Mouse (Mus musculus) embryonic facial prominence, embryonic 15.5 days (tissue): ENCODE data around the gene Patl2. TPM values are rescaled to one million over a fixed set of nuclear protein-coding genes. Genes with fewer than 3 reads are reported as not detected.
"Not testable (repeated sequence)": the region's sequence is repeated elsewhere in the genome, so short reads cannot be mapped to it uniquely, and the experiment has no call there.

Experiments
- ATAC-seq: fragments of 200-750 bp; cut with Nextera tagmentation; 2 replicates; pipeline ENCODE4 v1.8.0; 2017; ENCODE audit warnings: low read depth, moderate TSS enrichment; ENCODE audit not compliant: insufficient number of reproducible peaks, low FRiP score, low TSS enrichment
- H3K27ac ChIP-seq: fragments of 300-500 bp; sonication (generic); replicated peaks from 2 replicates; pipeline ENCODE4 v1.5.1; 2015; ENCODE audit warnings: mild to moderate bottlenecking, inconsistent platforms
- H3K27me3 ChIP-seq: fragments of 300-500 bp; sonication (generic); 2 replicates; pipeline ENCODE4 v1.6.1; 2015; ENCODE audit warnings: inconsistent platforms
- H3K36me3 ChIP-seq: fragments of 300-500 bp; sonication (generic); 2 replicates; pipeline ENCODE4 v1.6.1; 2015; ENCODE audit warnings: mild to moderate bottlenecking, inconsistent platforms
- H3K4me1 ChIP-seq: fragments of 300-500 bp; sonication (generic); 2 replicates; pipeline ENCODE4 v1.6.1; 2015; ENCODE audit warnings: inconsistent platforms
- H3K4me2 ChIP-seq: fragments of 300-500 bp; sonication (generic); replicated peaks from 2 replicates; pipeline ENCODE4 v1.6.1; 2015; ENCODE audit warnings: mild to moderate bottlenecking, inconsistent platforms
- H3K4me3 ChIP-seq: fragments of 300-500 bp; sonication (generic); replicated peaks from 2 replicates; pipeline ENCODE4 v1.5.1; 2015; ENCODE audit warnings: mild to moderate bottlenecking, inconsistent platforms
- H3K9ac ChIP-seq: fragments of 300-500 bp; sonication (generic); 2 replicates; pipeline ENCODE4 v1.6.1; 2015; ENCODE audit warnings: inconsistent platforms
- H3K9me3 ChIP-seq: fragments of 300-500 bp; sonication (generic); replicated peaks from 2 replicates; pipeline ENCODE4 v1.6.1; 2016; ENCODE audit warnings: inconsistent platforms
- WGBS: fragments of 180-500 bp; shearing (Covaris S2); methylation state at CpG from one replicate; pipeline ENCODE4 v1.1.7; 2015; 5-methylcytosine and 5-hydroxymethylcytosine counted together
- polyA plus RNA-seq: library from polyadenylated mRNA; unstranded; fragments of >200 nt; fragmentation: Nextera tagmentation; extraction: Ambion mirVana; gene quantifications from 2 replicates; pipeline ENCODE4 v1.2.1, GENCODE M21; 2015

Patl2 gene
- polyA plus RNA-seq, 1 experiment from 2014 or later = 0.08 TPM

DNA sequence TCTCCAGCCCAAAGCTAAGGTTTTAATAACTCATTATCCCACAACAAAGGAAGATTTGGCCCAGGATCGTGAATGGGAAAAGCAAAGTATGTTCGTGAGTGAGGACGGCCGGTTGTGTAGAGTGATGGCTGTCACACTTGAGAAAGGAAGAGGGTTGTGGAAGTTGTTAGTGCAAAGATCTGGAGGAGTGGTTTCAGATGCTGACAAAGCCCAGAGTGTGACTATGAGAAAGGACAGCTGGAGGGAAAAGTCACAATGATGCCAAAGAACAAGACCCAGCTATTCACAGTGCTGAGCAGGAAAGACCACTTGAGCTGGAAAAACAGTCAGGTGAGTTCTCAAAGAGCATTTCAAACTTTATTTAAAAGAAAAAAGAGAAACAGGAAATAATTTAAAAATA, 76.3 kb downstream of the Patl2 start:
- Histone ChIP-seq H3K4me3 (no peak overlapping the region), H3K9me3 (no peaks in the 10 kb centered on the region), H3K27me3 (no peaks in the 10 kb centered on the region), H3K9ac (no peak overlapping the region), H3K4me1 (no peaks in the 10 kb centered on the region), H3K4me2 (no peak overlapping the region), H3K36me3 (peaks cover 44% of the 10 kb centered on the region), H3K27ac (no peak overlapping the region)
- no peak for ATAC-seq
- 72% methylated on average over 4 of the region's 4 CpGs for WGBS

DNA sequence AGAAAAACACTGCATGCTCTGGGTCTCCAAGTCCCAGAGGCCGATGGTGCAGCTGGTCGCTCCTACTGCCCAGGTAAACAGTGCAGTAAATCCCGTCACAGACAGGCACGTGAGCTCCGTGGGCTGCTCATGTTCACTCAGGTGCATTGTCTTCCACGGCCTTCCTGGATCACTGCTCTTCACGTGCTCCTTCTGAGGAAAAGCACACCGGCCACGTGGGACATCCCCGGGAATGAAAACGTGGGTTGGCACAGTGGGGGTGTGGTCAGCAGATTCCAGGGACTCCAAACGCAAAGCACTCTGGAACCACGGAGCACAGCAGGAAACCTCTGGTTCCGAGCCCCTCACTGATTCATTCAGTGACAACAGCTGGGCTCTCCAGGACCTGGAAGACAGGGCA, 77.9 kb downstream of the Patl2 start:
- ATAC-seq = no peak
- 80% methylated on average over 14 of the region's 14 CpGs for WGBS
- Histone ChIP-seq H3K27me3 (no peaks in the 10 kb centered on the region), H3K27ac (no peak overlapping the region), H3K9me3 (no peaks in the 10 kb centered on the region), H3K9ac (no peak overlapping the region), H3K36me3 (peaks cover 44% of the 10 kb centered on the region), H3K4me1 (no peaks in the 10 kb centered on the region), H3K4me2 (no peak overlapping the region), H3K4me3 (no peak overlapping the region)

GRCm38 (mm10) chr2:122102070-122102469, 83.9 kb downstream of the Patl2 start:
- Histone ChIP-seq H3K4me3 (no peak overlapping the region), H3K27ac (no peak overlapping the region), H3K9ac (no peak overlapping the region), H3K4me1 (no peaks in the 10 kb centered on the region), H3K36me3 (peaks cover 58% of the 10 kb centered on the region), H3K4me2 (no peak overlapping the region), H3K27me3 (no peaks in the 10 kb centered on the region), H3K9me3 (no peaks in the 10 kb centered on the region)
- ATAC-seq = no peak

GRCm38 (mm10) chr2:122097686-122098085, 88.3 kb downstream of the Patl2 start:
- H3K36me3 ChIP-seq = peaks cover 69% of the 10 kb centered on the region
- not testable (repeated sequence) for H3K4me1 ChIP-seq, H3K4me3 ChIP-seq, H3K9ac ChIP-seq, ATAC-seq, H3K27ac ChIP-seq, H3K9me3 ChIP-seq, H3K27me3 ChIP-seq, H3K4me2 ChIP-seq
- WGBS = 77% methylated on average over 5 of the region's 5 CpGs

DNA sequence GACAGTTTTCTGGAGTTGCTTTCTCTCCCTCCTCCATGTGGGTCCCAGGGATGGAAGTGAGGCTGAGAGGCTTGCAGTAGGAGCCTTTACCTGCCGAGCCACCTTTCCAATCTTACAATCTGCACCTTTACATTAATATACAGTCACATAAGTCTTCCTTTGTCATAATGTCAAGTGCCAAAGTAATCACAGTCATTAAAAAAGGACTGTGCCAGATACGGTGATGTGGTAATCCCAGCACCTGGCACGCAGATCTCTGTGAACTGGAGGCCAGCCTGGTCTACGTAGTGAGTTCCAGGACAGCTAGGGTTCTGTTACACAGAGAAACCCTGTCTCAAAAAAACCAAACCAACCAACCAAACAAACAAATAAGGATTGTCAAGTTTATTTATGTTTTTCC, 92.1 kb downstream of the Patl2 start:
- no peaks in the 10 kb centered on the region for H3K27me3 ChIP-seq
- H3K27ac ChIP-seq = no peak overlapping the region
- H3K36me3 ChIP-seq = peaks cover 74% of the 10 kb centered on the region
- no peak overlapping the region for H3K4me3 ChIP-seq
- H3K4me1 ChIP-seq = no peaks in the 10 kb centered on the region
- ATAC-seq = no peak
- 85% methylated on average over 4 of the region's 4 CpGs for WGBS
- no peaks in the 10 kb centered on the region for H3K9me3 ChIP-seq
- no peak overlapping the region for H3K4me2 ChIP-seq
- H3K9ac ChIP-seq = no peak overlapping the region

- no peak overlapping the region for H3K4me3 ChIP-seq
- H3K27ac ChIP-seq = no peak overlapping the region
- no peak overlapping the region for H3K9ac ChIP-seq
- peaks cover 67% of the 10 kb centered on the region for H3K36me3 ChIP-seq
- no peak; the same call in 1 of the 2 replicates for ATAC-seq
- H3K4me2 ChIP-seq = no peak overlapping the region
- no peaks in the 10 kb centered on the region for H3K4me1 ChIP-seq
- 74% methylated on average over 4 of the region's 4 CpGs for WGBS
- H3K9me3 ChIP-seq = no peaks in the 10 kb centered on the region
- H3K27me3 ChIP-seq = no peaks in the 10 kb centered on the region
These were observed 99.5 kb downstream of the Patl2 start for GRCm38 (mm10) chr2:122086446-122086845.

GRCm38 (mm10) chr2:122081728-122082456, 104.1 kb downstream of the Patl2 start:
- no peak overlapping the region for H3K27ac ChIP-seq
- peaks cover 53% of the 10 kb centered on the region for H3K36me3 ChIP-seq
- 60% methylated on average over 7 of the region's 7 CpGs for WGBS

More at GRCm38 (mm10) chr2:122081728-122082456, 104.1 kb downstream of the Patl2 start:
- no peak overlapping the region for H3K9ac ChIP-seq
- no peak overlapping the region for H3K4me3 ChIP-seq
- H3K4me2 ChIP-seq = no peak overlapping the region
- no peaks in the 10 kb centered on the region for H3K9me3 ChIP-seq
- no peaks in the 10 kb centered on the region for H3K4me1 ChIP-seq
- no peak for ATAC-seq
- no peaks in the 10 kb centered on the region for H3K27me3 ChIP-seq

Other genes with a start within 250 kb of the Patl2 start
- 43.6 and 48.0 TPM in 2 replicates for gene Ctdspl2, start 230.2 kb downstream of the Patl2 start, polyA plus RNA-seq
- 0.35 and 0.38 TPM in 2 replicates for gene Mageb3, start 230.1 kb downstream of the Patl2 start, polyA plus RNA-seq
- 11.5 and 12.0 TPM in 2 replicates for gene Eif3j1, start 157.6 kb downstream of the Patl2 start, polyA plus RNA-seq
- 7.6 TPM in 2 replicates for gene Spg11, start 67.8 kb downstream of the Patl2 start, polyA plus RNA-seq
- 329 and 337 TPM in 2 replicates for gene B2m, start 38.5 kb downstream of the Patl2 start, polyA plus RNA-seq
- gene Trim69, start 25.5 kb downstream of the Patl2 start, polyA plus RNA-seq = 0.21 TPM in 1 of 2 replicates, not detected in the other
- gene Terb2, start 83 bp upstream of the Patl2 start, polyA plus RNA-seq = not detected in 2 replicates
- 24.1 and 28.7 TPM in 2 replicates for gene Sord, start 48.6 kb upstream of the Patl2 start, polyA plus RNA-seq
- gene Duox2, start 112.3 kb upstream of the Patl2 start, polyA plus RNA-seq = 0.05 and 0.11 TPM in 2 replicates
- 0.25 TPM in 1 of 2 replicates, not detected in the other for gene Duoxa2, start 112.7 kb upstream of the Patl2 start, polyA plus RNA-seq
- 6.6 and 7.6 TPM in 2 replicates for gene Duoxa1, start 127.5 kb upstream of the Patl2 start, polyA plus RNA-seq
- 1.5 TPM in 2 replicates for gene Duox1, start 129.5 kb upstream of the Patl2 start, polyA plus RNA-seq
- 4.5 and 5.0 TPM in 2 replicates for gene Shf, start 183.0 kb upstream of the Patl2 start, polyA plus RNA-seq
- gene Slc28a2, start 240.3 kb upstream of the Patl2 start, polyA plus RNA-seq = 0.31 and 1.5 TPM in 2 replicates